Mouse (Mus musculus) heart, adult 2 months (tissue): ENCODE results near the gene Ube2cbp.

Source experiments
- CTCF ChIP-seq: fragments of 200-600 bp; IDR thresholded peaks from 2 replicates; pipeline ENCODE4 v1.8.1; 2022; ENCODE audit warnings: antibody characterized with exemption, mild to moderate bottlenecking, moderate library complexity
- EP300 ChIP-seq: fragments of 200-500 bp; IDR thresholded peaks from 2 replicates; pipeline ENCODE4 v1.6.1; 2011; ENCODE audit warnings: low read depth, low read length, control low read depth; ENCODE audit not compliant: insufficient read depth
- POLR2A ChIP-seq: fragments of 200-500 bp; IDR thresholded peaks from 2 replicates; pipeline ENCODE4 v1.6.1; 2011; ENCODE audit warnings: mild to moderate bottlenecking, low read depth, low read length, control low read depth; ENCODE audit not compliant: insufficient read depth

DNA sequence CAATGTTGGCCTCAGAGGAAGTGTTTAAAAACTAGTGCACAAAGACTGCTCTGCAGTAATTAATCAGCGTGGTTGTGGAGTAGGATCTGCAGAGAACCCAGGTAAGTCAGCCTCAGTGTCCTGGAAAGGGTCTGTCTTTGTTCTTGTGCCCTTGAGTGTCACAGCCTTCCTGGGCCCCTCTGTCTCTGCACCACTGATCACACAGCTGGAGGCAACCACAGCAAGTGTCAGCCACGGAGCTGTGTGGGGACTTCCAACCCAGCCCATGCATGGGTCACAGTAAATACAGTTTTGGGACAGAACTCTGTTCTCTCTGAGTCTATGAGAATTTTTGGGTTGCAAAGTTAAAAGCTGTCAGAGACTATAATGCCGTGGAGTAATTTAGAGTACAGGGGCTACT is 137.4 kb downstream of the Ube2cbp start:
- no peak for TF ChIP-seq CTCF
- TF ChIP-seq EP300: no peak
- no peak for TF ChIP-seq POLR2A
